Mouse (Mus musculus) cortical plate, adult 2 months (tissue): Measurements from ENCODE around the gene Zfp598. TPM values are rescaled to one million over a fixed set of nuclear protein-coding genes. Genes with fewer than 3 reads are reported as not detected.
A peak's percentile ranks its signal among the peaks of the same experiment; 100 is the strongest.

Experiments
- H3K27ac ChIP-seq: fragments of 200-500 bp; 2 replicates; pipeline ENCODE4 v1.5.1; 2012; ENCODE audit warnings: low read length, control low read depth, inconsistent platforms; ENCODE audit not compliant: insufficient read depth
- H3K4me1 ChIP-seq: fragments of 200-500 bp; 2 replicates; pipeline ENCODE4 v1.6.1; 2011; ENCODE audit warnings: low read length; ENCODE audit not compliant: control insufficient read depth, insufficient read depth
- H3K4me3 ChIP-seq: fragments of 200-500 bp; 2 replicates; pipeline ENCODE4 v1.5.1; 2011; ENCODE audit warnings: mild to moderate bottlenecking, low read length, control low read depth; ENCODE audit not compliant: insufficient read depth
- CTCF ChIP-seq: fragments of 200-500 bp; IDR thresholded peaks from 2 replicates; pipeline ENCODE4 v1.5.1; 2011; ENCODE audit warnings: mild to moderate bottlenecking, control low read depth, low read length; ENCODE audit not compliant: insufficient read depth; ENCODE audit errors: extremely low read depth
- POLR2A ChIP-seq: fragments of 200-500 bp; IDR thresholded peaks from 2 replicates; pipeline ENCODE4 v1.6.1; 2011; ENCODE audit warnings: mild to moderate bottlenecking, low read length, control low read depth; ENCODE audit not compliant: insufficient read depth; ENCODE audit errors: extremely low read depth
- polyA plus RNA-seq: library from polyadenylated mRNA; depleted of rRNA; stranded (reverse); fragments of >200 nt; gene quantifications from 2 replicates; pipeline ENCODE4 v1.2.3, GENCODE M21; 2012

Gene Zfp598
- polyA plus RNA-seq, 1 experiment = 53.5 TPM

DNA sequence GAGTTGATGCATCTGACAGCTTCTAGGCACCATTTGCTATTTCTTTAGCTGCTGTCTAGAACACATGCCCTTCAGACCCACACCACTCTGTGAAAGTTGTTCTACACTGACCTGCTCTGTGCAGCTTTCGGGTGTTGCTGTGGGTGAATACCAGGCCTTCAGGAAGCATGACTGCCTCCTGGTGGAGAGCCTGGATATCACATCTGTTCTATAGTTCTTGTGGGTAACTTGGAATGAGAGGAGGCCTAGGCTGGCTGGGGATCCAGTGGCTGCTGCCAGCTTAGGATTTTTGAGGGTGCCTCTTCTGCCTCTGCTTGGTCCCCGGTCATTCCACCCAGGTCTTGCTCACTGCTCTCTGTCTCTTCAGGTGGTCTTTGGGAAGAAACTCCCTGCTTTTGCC is 6.7 kb downstream of the Zfp598 start:
- no peak overlapping the region for H3K4me3 ChIP-seq

DNA sequence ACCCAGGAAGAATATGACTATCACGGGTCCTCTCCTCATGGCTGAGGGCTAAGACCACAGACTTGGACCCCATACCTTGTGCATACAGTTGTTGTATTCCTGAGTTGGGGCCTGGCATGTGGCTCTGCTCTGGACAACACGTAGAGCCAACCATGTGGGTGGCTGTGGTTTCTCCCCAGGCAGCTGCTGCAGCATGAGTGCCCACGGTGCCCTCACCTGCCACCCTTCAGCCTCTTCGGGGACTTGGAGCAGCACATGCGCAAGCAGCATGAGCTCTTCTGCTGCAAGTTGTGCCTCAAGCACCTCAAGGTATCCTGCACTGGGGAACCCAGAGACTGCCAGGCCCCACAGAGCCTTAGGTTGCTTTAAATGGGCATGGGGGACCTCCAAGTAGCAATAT is 7.4 kb downstream of the Zfp598 start:
- Histone ChIP-seq H3K27ac (no peak overlapping the region), H3K4me1 (peaks cover 7% of the 10 kb centered on the region), H3K4me3 (no peak overlapping the region)
- no peak for TF ChIP-seq POLR2A
- TF ChIP-seq CTCF = no peak

More for the DNA sequence above, 6.7 kb downstream of the Zfp598 start:
- TF ChIP-seq POLR2A = no peak
- peak; percentile 54 for TF ChIP-seq CTCF
- H3K4me1 ChIP-seq = peaks cover 9% of the 10 kb centered on the region
- H3K27ac ChIP-seq = no peak overlapping the region

GRCm38 (mm10) chr17:24677500-24678080 is 8.1 kb downstream of the Zfp598 start:
- Histone ChIP-seq H3K27ac (no peak overlapping the region), H3K4me1 (peaks cover 3% of the 10 kb centered on the region; the same call in 1 of the 2 replicates), H3K4me3 (no peak overlapping the region)
- TF ChIP-seq CTCF = no peak

DNA sequence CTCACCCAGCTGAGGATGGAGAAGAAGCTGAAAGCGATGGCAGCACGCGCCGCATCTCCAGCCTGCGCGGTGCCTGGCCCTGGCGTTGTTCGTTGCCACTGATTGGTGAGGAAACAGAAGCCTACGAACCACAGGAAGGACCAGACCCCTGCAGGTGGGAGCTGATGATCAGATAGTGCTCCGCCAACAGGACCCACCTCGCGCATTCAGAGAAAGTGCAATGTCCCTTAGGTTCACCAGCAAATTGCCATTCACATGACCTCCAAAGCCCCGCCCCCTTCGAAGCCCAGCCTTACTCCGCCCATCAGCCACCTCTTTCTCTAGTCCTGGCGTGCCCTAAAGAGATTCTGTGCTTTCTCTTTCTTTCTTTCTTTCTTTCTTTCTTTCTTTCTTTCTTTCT is 17.0 kb downstream of the Zfp598 start:
- H3K4me3 ChIP-seq = no peak overlapping the region
- H3K27ac ChIP-seq = no peak overlapping the region
- TF ChIP-seq POLR2A = no peak
- no peak for TF ChIP-seq CTCF
- H3K4me1 ChIP-seq = peaks cover 9% of the 10 kb centered on the region

DNA sequence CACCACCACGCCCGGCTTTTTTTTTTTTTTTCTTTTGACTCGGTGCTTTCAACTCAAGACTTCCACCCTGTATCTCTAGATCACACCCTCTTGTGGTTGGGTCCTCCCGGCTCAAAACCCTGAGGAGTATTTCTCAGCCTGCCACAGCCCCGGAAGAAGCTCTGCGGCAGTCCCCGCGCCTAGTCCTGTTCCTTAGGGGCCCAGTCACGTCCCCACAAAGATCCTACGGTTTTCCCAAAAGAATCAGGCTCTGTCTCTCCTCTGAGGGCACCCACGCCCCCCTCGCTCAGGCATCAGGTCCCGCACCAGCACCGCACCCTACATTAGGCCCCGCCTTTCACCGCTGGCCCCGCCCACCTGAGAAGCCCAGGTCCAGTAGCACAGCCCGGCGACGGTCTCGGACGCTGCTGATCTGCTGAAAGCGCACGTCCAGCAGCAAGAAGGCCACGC is 17.7 kb downstream of the Zfp598 start:
- no peak overlapping the region for H3K27ac ChIP-seq
- TF ChIP-seq CTCF = no peak
- no peak for TF ChIP-seq POLR2A
- peaks cover 9% of the 10 kb centered on the region for H3K4me1 ChIP-seq
- H3K4me3 ChIP-seq = peak overlapping the region; percentile 31

GRCm38 (mm10) chr17:24687599-24687998 is 18.1 kb downstream of the Zfp598 start:
- no peak overlapping the region for H3K27ac ChIP-seq
- TF ChIP-seq POLR2A (no peak), CTCF (no peak)
- peaks cover 9% of the 10 kb centered on the region for H3K4me1 ChIP-seq
- peak overlapping the region; percentile 31 for H3K4me3 ChIP-seq

DNA sequence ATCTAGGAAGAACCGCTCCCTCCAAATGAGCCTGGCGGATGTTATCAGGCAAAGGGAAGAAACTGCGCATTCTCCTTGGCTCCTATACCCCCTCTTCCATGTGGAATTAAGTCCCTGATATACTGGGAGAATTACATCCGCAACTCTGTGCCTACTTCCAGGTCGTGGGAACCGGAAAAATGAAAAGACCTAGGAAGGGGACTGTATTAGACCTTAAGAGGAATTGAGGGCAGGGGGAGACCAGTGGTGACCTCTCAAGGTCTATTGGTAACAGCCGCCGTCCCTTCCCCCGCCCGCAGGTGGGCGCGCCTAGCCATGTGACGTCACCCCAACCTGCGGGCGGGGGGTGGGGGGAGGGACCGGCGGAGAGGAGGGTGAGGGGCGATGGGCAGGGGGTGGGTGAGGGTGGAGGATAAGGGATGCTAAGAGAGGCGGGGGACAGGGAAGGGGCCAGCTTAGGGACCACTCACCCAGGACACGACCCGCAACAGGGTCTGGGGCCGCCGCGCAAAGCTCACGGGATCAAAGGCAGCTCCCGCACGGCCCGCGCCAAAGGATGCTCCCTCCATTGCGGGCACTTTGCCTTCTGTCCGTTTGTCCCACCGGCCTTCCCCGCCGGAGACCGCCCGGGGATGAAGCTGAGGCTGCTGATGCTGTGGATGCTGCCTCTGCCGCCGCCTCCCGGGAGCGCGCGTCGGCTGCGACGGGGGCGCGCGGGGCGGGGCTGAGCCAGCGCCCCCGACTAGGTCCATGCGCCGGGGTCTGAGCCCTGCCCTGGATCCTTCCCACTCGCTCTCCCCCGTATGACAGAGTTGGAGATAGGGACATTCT is 20.0 kb downstream of the Zfp598 start, which contains the start of gene Syngr3:
Gene Syngr3, minus strand, starts transcription at position 705 of the 831 bp plus-strand sequence.
- Histone ChIP-seq H3K4me1 (peaks cover 9% of the 10 kb centered on the region), H3K4me3 (peak within 1 kb of the TSS; percentile 97), H3K27ac (peak within 1 kb of the TSS; percentile 98)
- no peak for TF ChIP-seq CTCF
- TF ChIP-seq POLR2A = peak; percentile 77; the same call in 1 of the 2 replicates

DNA sequence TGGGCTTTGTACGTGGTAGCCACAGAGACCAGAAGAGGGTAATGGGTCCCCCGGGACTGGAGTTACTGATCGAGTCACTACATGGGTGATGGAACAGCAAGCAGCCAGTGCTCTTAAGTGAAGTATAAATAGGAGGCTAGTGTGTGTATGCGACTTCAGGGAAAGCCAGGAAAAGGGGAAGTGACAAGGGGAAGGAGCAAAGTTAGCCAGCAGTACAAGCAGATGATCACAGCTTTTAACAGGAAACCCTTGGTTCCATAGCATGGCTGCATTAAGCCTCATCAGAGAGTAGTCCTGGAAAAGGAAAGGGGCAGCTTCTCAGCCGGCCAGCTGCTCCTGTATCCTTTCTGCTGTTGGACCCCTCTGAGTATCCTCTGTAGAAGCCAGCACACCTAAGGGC is 22.9 kb downstream of the Zfp598 start:
- Histone ChIP-seq H3K4me1 (peaks cover 12% of the 10 kb centered on the region), H3K4me3 (no peak overlapping the region), H3K27ac (no peak overlapping the region)
- TF ChIP-seq CTCF = no peak
- no peak for TF ChIP-seq POLR2A

GRCm38 (mm10) chr17:24695326-24696010 is 26.0 kb downstream of the Zfp598 start:
- peak overlapping the region; percentile 83 for H3K4me3 ChIP-seq
- H3K27ac ChIP-seq = peak overlapping the region; percentile 79; the same call in 1 of the 2 replicates
- peaks cover 7% of the 10 kb centered on the region; the same call in 1 of the 2 replicates for H3K4me1 ChIP-seq
- TF ChIP-seq CTCF (no peak), POLR2A (no peak)
